Mouse (Mus musculus) testis, adult 2 months (tissue): Measurements from ENCODE around the gene Palld.

Source experiments
- CTCF ChIP-seq: fragments of 200-500 bp; IDR thresholded peaks from 2 replicates; pipeline ENCODE4 v1.5.1; 2012; ENCODE audit warnings: low read depth, mild to moderate bottlenecking, inconsistent platforms, low read length, moderate library complexity; ENCODE audit not compliant: control insufficient read depth, insufficient read depth, insufficient replicate concordance
- POLR2A ChIP-seq: fragments of 200-500 bp; IDR thresholded peaks from 2 replicates; pipeline ENCODE4 v1.6.1; 2012; ENCODE audit warnings: low read depth, mild to moderate bottlenecking, inconsistent platforms, low read length, moderate library complexity; ENCODE audit not compliant: control insufficient read depth

DNA sequence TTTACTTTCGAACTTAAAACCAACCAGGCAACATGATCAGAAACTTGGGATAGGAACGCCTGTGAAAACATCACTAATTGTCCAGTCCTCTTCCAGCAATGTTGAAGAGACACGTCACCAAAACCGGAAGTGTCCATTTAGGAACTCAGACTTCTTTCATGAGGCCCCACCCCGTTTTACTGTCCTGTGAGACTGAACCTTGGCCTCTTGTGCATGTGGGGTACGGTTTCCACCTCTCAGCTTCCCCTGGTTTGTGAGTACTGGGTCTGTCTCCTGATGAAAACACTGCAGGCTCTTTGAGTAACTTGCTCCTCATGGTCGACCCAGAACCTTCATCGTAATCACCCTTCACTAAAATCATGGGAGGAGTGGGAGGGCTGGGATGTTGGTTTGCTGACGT lies 374.3 kb downstream of the Palld start:
- no peak for TF ChIP-seq CTCF
- TF ChIP-seq POLR2A, result no peak
